Mouse (Mus musculus): ENCODE data around the gene Hist1h3e.

GRCm38 (mm10) chr13:23576351-23576881 is 14.2 kb upstream of the Hist1h3e start:
- no peak for TF ChIP-seq EP300 (IDR thresholded peaks at IDR 0.05)
- TF ChIP-seq CTCF (IDR thresholded peaks at IDR 0.05): no peak

Data from lung, postnatal 0 days (tissue).